Mouse (Mus musculus) skeletal muscle tissue, postnatal 0 days (tissue): ENCODE data around the gene Wipi2. TPM values are rescaled to one million over a fixed set of nuclear protein-coding genes. Genes with fewer than 3 reads are reported as not detected.

Experiments used
- polyA plus RNA-seq: library from polyadenylated mRNA; unstranded; fragments of >200 nt; fragmentation: Nextera tagmentation; extraction: Ambion mirVana; gene quantifications from 2 replicates; pipeline ENCODE4 v1.2.1, GENCODE M21; 2015

Gene Wipi2
- 23.8 and 26.6 TPM in 2 replicates for polyA plus RNA-seq

DNA sequence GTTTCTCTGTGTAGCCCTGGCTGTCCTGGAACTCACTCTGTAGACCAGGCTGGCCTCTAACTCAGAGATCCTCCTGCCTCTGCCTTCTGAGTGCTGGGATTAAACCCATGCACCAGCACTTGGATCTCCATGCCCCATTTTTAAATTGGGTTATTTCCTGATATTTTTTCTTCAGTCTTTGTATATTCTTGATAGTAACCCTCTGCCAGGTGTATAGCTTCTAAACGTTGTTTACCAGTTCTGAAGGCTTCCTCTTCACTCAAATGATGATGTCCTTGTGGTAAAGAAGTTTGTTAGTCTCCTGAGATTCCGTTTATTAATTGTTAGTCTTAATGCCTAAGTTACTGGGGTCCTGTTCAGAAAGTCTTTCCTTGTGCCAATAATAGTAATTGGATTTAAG lies at the start of gene Wipi2:
Wipi2 (plus strand) TSS at position 301 of the 400 bp plus-strand sequence.

DNA sequence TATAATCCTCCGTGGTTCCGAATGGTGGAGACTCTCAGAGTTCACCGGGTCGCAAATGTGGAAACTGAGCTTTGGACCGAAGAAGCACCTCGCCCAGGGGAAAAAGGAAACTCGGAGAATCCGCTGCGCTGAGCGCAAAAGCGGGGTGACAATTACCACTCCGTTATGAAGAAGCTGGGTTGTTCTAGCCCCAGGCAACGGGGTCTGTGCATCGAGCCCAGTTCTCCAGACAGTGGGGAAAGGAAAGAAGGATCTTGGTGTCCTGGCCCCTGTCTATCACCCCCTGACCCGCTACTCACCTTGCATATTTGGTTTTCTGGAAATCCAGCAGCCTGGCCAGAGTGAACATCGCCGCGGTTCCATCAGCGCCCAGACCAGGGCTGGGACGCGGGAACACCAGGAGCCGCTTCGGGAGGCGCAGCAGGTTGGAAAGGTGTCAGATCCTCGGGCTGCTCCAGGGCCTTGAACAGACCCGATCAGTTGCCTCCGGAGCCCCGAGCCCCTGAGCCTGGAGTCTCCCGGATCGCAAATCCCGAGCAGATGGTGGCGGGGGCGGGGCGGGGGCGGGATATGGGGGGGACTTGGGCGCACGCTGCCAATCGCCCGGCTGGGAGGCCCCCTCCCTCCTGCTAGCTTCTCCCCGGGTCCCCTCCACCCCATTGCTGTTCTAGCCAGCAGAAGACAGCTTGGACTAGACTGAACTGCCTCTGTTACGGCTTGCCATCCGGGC lies 19.1 kb upstream of the Wipi2 start, which contains the start of gene Mmd2:
Mmd2 (minus strand) TSS at position 542 of the 730 bp plus-strand sequence.

DNA sequence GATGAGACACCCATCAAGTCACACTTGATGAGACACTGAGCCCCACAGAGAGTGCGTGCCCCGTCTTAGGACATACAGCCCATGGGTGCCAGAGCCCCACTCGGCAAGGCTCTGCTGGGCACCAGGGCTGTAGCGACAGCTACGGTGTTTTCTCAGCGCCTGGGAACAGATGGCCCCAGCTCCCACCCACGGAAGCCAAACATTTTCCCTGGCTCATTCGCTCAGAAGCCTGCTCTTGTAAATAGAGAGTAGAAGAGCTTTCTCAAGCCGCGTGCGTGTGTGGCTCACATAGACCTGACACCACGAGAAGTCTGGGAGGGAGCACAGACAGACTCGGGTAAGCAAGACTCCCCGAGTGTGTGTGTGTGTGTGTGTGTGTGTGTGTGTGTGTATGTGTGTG lies 64.8 kb downstream of the Wipi2 start, which contains the start of gene Slc29a4:
Slc29a4 (plus strand) TSS at position 265 of the 400 bp plus-strand sequence.

Other genes starting within 250 kb of the Wipi2 start
- 4.2 and 6.0 TPM in 2 replicates for gene Foxk1, start 226.2 kb upstream of the Wipi2 start, polyA plus RNA-seq
- gene Ap5z1, start 163.8 kb upstream of the Wipi2 start, polyA plus RNA-seq = 3.7 and 4.0 TPM in 2 replicates
- gene Papolb, start 97.6 kb upstream of the Wipi2 start, polyA plus RNA-seq = 0.02 TPM in 1 of 2 replicates, not detected in the other
- gene Radil, start 76.6 kb upstream of the Wipi2 start, polyA plus RNA-seq = 2.5 and 2.6 TPM in 2 replicates
- gene Mmd2, start 18.9 kb upstream of the Wipi2 start, polyA plus RNA-seq = 0.29 and 0.51 TPM in 2 replicates
- 0.76 and 0.96 TPM in 2 replicates for gene Slc29a4, start 64.8 kb downstream of the Wipi2 start, polyA plus RNA-seq
- 9.2 and 10.4 TPM in 2 replicates for gene Tnrc18, start 190.0 kb downstream of the Wipi2 start, polyA plus RNA-seq